Mouse (Mus musculus) adipocyte (in vitro differentiated cells): ENCODE data around the gene Pus7l.
A peak's percentile ranks its signal among the peaks of the same experiment; 100 is the strongest.

ENCODE experiments used
- DNase-seq: peaks from one replicate; pipeline ENCODE4 v3.0.0-alpha.2; 2016; ENCODE audit warnings: low spot score

Pus7l gene

GRCm38 (mm10) chr15:94543409-94544051 lies at the start of gene Pus7l, which contains the start of gene Irak4:
TSS of gene Pus7l (minus strand) at chr15:94543547.
TSS of gene Irak4 (plus strand) at chr15:94543643.
- peak; percentile 98 for DNase-seq

GRCm38 (mm10) chr15:94591356-94591755 lies 48.0 kb upstream of the Pus7l start:
- DNase-seq, result no peak

DNA sequence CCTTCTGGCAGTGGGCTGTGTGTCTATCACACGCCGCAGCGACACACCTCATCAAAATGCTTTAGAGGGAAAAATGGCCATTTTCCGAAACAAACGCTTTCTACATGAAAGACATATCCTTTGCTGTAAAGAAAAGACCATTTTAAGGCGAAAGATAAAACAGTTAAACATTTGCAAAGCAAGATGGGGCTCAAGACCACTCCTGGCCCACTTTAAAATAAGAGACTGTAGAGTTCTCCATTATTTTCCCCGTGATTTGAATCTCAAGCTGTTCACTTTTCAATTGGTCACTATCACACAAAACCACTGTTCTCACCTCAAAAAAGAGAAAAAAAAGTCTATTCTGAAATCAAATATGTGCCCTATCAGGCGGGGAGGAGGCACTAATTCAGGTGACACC lies 46.7 kb upstream of the Pus7l start:
- DNase-seq, result no peak

GRCm38 (mm10) chr15:94589219-94590075 lies 46.1 kb upstream of the Pus7l start, which contains the start of gene Twf1:
TSS of gene Twf1 (minus strand) at chr15:94589889.
- DNase-seq, result peak; percentile 99

- no peak for DNase-seq
Measured at GRCm38 (mm10) chr15:94587826-94588715, 44.7 kb upstream of the Pus7l start.

GRCm38 (mm10) chr15:94584738-94585137 lies 41.4 kb upstream of the Pus7l start:
- DNase-seq, result peak; percentile 44

GRCm38 (mm10) chr15:94583153-94583552 lies 39.8 kb upstream of the Pus7l start:
- DNase-seq, result no peak

DNA sequence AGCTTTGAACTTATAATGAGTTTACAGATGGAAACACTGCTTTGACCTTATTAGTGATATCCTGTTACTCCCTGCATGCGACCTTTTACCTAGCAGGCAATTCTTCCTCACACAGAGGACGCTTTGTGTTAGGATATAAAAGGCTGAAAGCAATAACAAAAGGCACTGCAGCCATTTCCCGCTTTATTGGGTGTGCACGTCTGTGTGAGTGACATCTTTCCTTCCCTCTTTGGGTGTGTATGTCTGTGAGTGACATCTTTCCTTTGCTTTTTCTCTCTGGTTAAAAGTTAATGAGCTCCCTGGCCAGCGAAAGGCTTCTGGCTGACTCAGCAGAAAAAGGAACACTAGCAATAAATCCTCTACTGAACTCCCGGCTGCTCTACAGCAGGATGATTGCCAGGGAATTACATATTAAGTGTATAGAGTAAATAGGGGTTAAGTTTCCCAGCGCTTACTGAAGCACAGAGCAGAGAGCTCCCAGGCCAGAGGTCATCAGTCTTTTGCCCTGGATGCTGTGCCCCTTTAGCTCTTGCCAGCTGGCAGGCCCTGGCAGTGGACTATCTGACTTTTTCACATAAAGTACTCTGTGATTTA lies 38.8 kb upstream of the Pus7l start:
- DNase-seq, result peak; percentile 93

GRCm38 (mm10) chr15:94574566-94575268 lies 31.4 kb upstream of the Pus7l start:
- peak; percentile 57 for DNase-seq

- no peak for DNase-seq
Measured at GRCm38 (mm10) chr15:94572746-94573145, 29.4 kb upstream of the Pus7l start.

DNA sequence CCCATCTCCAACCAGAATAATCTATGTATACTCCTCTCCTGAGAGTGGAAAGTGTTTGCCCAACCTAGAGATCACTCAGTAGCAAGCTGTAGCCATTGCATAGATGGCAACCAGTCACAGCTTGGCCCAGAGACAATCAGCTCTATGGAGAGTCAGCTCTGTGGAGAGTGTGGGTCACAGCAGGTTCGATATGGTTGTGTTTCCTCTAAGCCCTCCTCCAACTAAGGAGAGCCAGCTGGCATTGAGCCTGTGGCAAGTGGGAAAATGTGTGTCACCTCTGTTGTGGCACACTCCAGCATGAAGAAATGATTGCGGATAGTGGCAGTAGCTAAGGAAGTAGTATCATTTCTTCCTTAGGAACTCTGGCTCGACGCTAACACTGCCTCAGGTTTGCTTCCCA lies 28.2 kb upstream of the Pus7l start:
- DNase-seq, result peak; percentile 54

- DNase-seq, result no peak
Measured at GRCm38 (mm10) chr15:94568496-94569182, 25.3 kb upstream of the Pus7l start.

DNA sequence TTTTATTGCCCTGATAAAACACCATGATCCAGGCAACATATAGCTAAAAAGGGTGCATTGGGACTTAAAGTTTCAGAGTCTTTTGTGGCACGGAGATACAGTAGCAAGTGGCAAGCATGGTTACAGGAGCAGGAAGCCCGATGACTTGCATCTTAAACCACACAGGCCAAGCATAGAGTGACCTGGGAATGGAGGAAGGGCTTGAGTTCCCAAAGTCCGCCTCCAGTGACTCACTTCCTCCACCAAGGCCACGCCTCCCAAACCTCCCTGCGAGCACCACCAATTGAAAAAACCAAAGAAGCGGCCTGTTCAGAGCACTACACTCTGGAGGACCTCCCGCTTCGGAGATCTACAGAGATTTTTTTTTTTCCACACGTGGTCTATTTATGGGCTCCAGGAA lies 22.5 kb upstream of the Pus7l start:
- no peak for DNase-seq

DNA sequence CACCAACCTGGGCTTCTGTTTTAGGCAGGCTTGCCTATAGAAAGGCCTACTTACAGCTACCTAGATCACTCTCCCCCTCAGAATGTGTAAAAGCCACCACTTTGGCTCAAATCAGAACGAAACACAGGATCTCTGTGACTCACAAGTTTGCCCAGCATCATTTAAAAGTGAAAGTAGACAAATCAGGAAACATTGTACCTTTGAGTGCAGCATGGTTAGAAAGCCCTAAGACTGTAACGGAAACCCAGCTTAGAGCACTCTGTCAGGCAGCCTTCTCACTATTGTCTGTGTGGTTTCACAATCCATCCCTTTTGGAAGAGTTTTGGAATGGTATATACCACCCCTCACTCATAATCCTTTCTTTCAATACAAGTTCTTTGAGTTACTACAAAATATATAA lies 21.6 kb upstream of the Pus7l start:
- no peak for DNase-seq

DNA sequence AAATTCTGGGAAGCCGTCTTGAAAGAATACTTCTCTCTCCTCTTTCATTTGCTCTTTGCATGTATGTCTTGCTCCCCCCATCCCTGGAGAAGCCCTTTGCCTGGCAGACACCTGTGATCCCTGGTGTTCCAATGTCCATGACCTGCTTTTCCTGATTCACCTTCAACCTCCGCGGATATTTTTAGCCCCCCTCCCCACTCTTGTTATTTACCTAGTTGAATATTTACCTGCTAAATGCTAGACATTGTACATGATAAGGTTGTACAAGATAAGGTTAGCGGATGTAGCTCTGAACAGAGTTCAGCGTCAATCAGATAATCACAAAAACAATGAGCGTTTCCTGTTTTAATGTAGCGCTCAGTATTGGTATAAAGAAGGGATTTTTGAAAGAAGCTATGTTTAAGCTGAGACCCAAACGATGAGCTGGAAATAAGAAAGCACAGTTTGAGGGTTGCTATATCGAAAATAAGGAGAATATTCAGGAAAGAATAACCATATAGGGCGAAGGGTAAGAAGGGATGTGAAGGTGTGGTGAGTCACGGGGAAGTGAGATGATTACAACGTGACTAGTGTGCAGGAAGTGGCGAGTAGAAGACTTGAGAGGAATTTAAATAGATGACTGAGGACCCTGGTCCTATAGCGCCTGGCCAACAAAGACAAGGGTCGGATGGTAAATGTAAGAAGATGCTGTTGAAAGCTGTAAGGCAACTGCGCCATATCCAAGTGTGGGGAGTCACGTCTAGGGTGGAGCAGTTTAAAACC lies 15.7 kb upstream of the Pus7l start:
- DNase-seq, result no peak

- peak; percentile 94 for DNase-seq
Measured at GRCm38 (mm10) chr15:94557442-94557841, 14.1 kb upstream of the Pus7l start.

DNA sequence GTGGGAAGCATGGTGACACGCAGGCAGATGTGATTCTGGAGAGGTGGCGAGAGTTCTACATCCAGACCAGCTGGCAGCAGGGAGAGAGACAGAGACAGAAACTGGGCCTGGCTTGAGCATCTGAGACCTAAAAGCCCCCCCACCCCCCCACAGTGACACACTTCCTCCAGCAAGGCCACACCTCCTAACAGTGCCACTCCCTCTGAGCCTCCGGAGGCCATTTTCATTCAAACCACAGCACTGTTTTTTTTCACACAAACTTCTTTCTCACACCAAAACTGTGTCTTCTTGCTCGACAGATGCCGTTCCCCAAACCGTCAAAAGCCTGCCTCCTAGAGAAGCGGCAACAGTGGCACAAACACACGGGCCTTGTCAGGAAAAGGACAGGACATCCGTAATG lies 10.2 kb upstream of the Pus7l start:
- no peak for DNase-seq

DNA sequence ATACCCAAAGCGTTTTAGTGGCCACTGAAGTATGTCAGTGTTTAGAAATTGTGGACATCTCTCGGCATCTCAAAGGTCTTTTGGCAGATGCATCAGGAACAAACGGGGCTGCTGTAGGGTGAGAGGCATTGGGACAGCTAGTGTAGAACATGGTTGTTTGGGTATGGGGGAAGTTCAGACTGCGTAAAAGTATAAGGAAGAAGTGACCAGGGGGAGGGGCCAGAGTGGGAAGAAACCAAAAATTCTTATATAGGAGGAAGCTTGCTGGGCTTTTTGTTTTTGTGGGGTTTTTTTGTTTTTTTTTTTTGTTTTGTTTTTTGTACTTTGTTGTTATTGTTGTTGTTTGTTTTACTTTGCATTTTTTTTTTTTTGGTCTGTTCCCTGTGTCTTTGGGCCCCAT lies 1.5 kb upstream of the Pus7l start:
- DNase-seq, result no peak

DNA sequence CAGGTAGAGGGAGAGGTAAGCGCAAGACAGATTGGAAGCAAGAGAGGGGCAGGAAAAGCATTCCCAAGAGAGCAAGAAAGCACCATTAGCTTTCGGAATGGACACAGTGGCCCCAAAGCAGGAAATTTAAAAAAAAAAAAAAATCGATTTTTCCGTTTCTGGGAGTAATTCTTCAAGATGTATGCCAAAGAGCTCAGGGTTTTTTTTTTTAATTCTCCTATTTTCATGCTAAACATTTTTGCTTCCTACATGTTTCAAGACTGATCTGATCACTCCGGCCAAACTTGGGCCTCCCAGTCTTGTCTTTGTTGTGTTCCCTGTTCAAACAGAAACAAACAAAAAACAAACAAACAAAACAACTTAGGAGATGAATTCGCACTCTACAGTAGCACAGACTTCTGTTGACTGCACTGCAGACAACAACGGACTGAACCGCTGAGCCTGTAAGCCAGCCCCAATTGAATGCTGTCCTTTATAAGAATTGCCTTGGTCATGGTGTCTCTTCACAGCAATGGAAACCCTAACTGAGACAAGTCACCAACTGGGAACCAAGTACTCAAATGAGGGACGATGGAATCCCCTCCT lies 797 bp upstream of the Pus7l start:
- no peak for DNase-seq
